Mouse (Mus musculus) midbrain, postnatal 0 days (tissue): ENCODE data around the gene Ddx39b. TPM values are rescaled to one million over a fixed set of nuclear protein-coding genes. Genes with fewer than 3 reads are reported as not detected.

Experiments used
- ATAC-seq: fragments of 200-750 bp; cut with Nextera tagmentation; 2 replicates; pipeline ENCODE4 v1.8.0; 2017; ENCODE audit warnings: moderate number of reproducible peaks, mild to moderate bottlenecking, moderate TSS enrichment, moderate library complexity; ENCODE audit not compliant: low FRiP score
- DNase-seq: peaks from one replicate; pipeline ENCODE4 v3.0.0-alpha.2; 2015; ENCODE audit warnings: low spot score
- H3K27ac ChIP-seq: fragments of 300-500 bp; sonication (generic); 2 replicates; pipeline ENCODE4 v1.5.1; 2014; ENCODE audit warnings: low read depth, mild to moderate bottlenecking, low read length, mixed read lengths
- H3K27me3 ChIP-seq: fragments of 300-500 bp; sonication (generic); 2 replicates; pipeline ENCODE4 v1.6.1; 2014; ENCODE audit warnings: low read length, control low read depth, mixed read lengths; ENCODE audit not compliant: insufficient read depth
- H3K36me3 ChIP-seq: fragments of 300-500 bp; sonication (generic); 2 replicates; pipeline ENCODE4 v1.6.1; 2014; ENCODE audit warnings: low read length, control low read depth, mixed read lengths; ENCODE audit not compliant: insufficient read depth
- H3K4me1 ChIP-seq: fragments of 300-500 bp; sonication (generic); 2 replicates; pipeline ENCODE4 v1.6.1; 2014; ENCODE audit warnings: mild to moderate bottlenecking, control low read depth, antibody characterized with exemption, low read length, mixed read lengths; ENCODE audit not compliant: insufficient read depth
- H3K4me2 ChIP-seq: fragments of 300-500 bp; sonication (generic); 2 replicates; pipeline ENCODE4 v1.6.1; 2014; ENCODE audit warnings: low read depth, mild to moderate bottlenecking, low read length, mixed read lengths; ENCODE audit not compliant: poor library complexity, severe bottlenecking
- H3K4me3 ChIP-seq: fragments of 300-500 bp; sonication (generic); 2 replicates; pipeline ENCODE4 v1.5.1; 2014; ENCODE audit warnings: low read depth, mild to moderate bottlenecking, low read length, moderate library complexity
- H3K9ac ChIP-seq: fragments of 300-500 bp; sonication (generic); replicated peaks from 2 replicates; pipeline ENCODE4 v1.6.1; 2014; ENCODE audit warnings: mild to moderate bottlenecking, low read length, moderate library complexity, mixed read lengths; ENCODE audit not compliant: poor library complexity, severe bottlenecking
- H3K9me3 ChIP-seq: fragments of 300-500 bp; sonication (generic); 2 replicates; pipeline ENCODE4 v1.6.1; 2016; ENCODE audit warnings: low read length, control low read depth
- CTCF ChIP-seq: IDR thresholded peaks from 2 replicates; pipeline ENCODE4 v1.5.1; 2016; ENCODE audit warnings: antibody characterized with exemption, mild to moderate bottlenecking
- WGBS: fragments of 180-500 bp; shearing (Covaris S2); extraction: QIAGEN DNeasy Blood & Tissue Kit; methylation state at CpG from one replicate; pipeline ENCODE4 v1.1.7; 2014; 5-methylcytosine and 5-hydroxymethylcytosine counted together
- polyA plus RNA-seq: library from polyadenylated mRNA; unstranded; fragments of >200 nt; fragmentation: Nextera tagmentation; extraction: Ambion mirVana; gene quantifications from 2 replicates; pipeline ENCODE4 v1.2.1, GENCODE M21; 2015
- total RNA-seq: library from RNA; depleted of rRNA; stranded (reverse); fragments of >200 nt; gene quantifications from 2 replicates; pipeline ENCODE4 v1.2.3, GENCODE M21; 2014

Gene Ddx39b
- total and polyA plus RNA-seq, 2 experiments from 2014 or later = 261 to 329 TPM

DNA sequence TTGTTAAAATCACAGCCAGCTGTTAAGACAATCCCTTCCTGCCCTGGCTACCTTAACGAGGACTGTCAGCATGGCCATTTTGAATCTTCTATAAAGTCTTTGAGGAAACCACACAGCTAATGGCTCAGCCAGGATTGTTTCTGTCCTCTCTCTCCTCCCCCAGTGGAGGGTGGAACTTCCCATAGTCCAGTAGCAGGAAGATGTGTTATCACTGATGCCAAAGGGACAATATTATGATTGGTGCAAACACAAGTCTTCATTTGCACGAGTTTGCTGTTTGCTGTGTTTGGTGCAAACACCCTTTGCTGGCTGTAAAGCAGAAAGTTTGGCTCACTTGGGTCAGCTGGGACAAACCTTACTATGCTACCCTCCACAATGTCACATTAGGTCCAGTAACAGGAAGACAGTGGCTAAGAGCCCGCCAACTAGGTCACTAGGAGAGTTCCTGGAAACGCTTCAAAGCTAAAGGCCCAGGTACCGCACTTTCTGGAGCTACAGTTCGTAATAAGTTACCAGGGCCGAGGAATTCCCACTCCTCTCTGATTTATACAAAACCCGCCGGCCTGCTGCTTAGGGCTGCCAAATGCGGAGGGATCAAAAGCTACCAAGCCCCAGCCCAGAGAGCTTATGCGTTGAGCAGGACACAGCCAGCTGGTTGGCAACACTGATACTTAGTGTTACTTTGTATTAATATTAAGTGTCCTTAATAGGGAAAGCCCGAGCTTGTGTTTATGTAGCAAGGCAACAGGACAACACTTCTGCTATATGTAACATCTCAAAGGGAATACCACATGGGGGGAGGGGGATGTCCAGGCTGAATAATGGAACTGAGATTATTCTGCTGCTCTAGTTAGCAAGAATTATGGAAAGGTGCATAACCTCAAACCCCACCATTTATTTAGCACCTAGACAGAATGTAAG lies 902 bp upstream of the Ddx39b start:
- no peak for TF ChIP-seq CTCF
- peaks cover 20% of the 10 kb centered on the region for H3K36me3 ChIP-seq
- H3K9me3 ChIP-seq = no peaks in the 10 kb centered on the region
- no peaks in the 10 kb centered on the region for H3K27me3 ChIP-seq
- 18% methylated on average over 12 of the region's 12 CpGs for WGBS
- DNase-seq = peak; percentile 42
- peak overlapping the region; percentile 99 for H3K27ac ChIP-seq
- 0 out of 2 replicates have a peak, but pooled peaks have one; percentile 1 for ATAC-seq
- peaks cover 11% of the 10 kb centered on the region; the same call in 1 of the 2 replicates for H3K4me1 ChIP-seq
- peak overlapping the region; percentile 82 for H3K4me3 ChIP-seq
- peak overlapping the region; percentile 97 for H3K9ac ChIP-seq
- H3K4me2 ChIP-seq = peak overlapping the region; percentile 52

DNA sequence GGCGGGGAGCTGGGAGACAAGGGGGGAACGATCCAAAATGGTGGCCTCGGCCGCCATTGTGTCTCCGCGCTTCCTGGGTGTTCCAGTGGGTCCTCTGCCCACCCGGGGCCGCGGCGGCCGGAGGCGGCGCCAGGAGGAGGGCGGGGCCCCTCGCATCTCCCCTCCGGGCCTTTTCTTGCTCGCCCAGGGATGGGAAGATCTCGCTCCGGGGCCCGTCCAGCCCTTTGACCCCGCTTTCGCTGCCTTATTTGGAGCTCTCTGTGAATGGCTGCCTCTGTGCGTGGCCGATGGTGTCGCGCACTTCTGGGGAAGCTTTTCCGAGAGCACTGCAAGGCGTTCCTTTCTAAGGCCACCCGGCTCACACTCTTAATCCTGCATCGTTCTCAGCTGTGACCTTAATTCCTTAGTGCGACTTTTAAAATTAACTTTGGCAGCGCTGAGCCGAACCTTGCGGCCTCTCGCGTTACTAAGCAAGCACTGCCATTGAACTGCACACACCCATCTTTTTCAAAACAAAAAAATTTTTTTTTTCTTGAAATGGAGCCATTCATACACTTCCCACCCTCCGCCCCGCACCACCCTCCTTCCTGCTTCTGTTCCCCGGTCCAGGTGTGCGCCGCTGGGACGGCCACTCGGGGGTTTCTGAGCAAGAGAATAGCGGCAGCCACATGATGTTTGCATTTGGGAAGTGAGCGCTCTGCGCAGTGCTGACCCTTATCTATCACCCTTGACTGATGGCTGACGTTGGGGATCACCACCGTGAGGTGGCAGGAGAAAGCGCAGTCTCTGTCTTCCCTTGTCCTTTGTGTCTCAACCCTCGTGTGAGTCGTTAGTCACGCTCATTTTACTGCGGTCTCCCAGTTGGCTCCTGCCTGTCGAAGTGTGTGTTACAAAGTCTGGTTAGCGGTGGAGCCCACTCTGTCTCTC lies 732 bp downstream of the Ddx39b start:
- peaks cover 11% of the 10 kb centered on the region; the same call in 1 of the 2 replicates for H3K4me1 ChIP-seq
- H3K4me2 ChIP-seq = peak overlapping the region; percentile 73
- H3K27me3 ChIP-seq = no peaks in the 10 kb centered on the region
- no peaks in the 10 kb centered on the region for H3K9me3 ChIP-seq
- peak; percentile 60 for ATAC-seq
- peak; percentile 88 for DNase-seq
- peak; percentile 57 for TF ChIP-seq CTCF
- H3K36me3 ChIP-seq = peaks cover 36% of the 10 kb centered on the region
- peak overlapping the region; percentile 82 for H3K4me3 ChIP-seq
- peak overlapping the region; percentile 97 for H3K9ac ChIP-seq
- WGBS = under 1% methylated on average over 55 of the region's 55 CpGs
- H3K27ac ChIP-seq = peak overlapping the region; percentile 99

GRCm38 (mm10) chr17:35243086-35243485 lies 1.5 kb downstream of the Ddx39b start:
- Histone ChIP-seq H3K27me3 (no peaks in the 10 kb centered on the region), H3K27ac (peak overlapping the region; percentile 99), H3K4me2 (peak overlapping the region; percentile 73), H3K9ac (peak overlapping the region; percentile 97), H3K9me3 (no peaks in the 10 kb centered on the region), H3K4me1 (peaks cover 11% of the 10 kb centered on the region; the same call in 1 of the 2 replicates), H3K36me3 (peaks cover 43% of the 10 kb centered on the region), H3K4me3 (peak overlapping the region; percentile 82)
- ATAC-seq = no peak
- TF ChIP-seq CTCF = peak; percentile 33; the same call in 1 of the 2 replicates
- 2% methylated on average over 16 of the region's 16 CpGs for WGBS
- DNase-seq = peak; percentile 81

DNA sequence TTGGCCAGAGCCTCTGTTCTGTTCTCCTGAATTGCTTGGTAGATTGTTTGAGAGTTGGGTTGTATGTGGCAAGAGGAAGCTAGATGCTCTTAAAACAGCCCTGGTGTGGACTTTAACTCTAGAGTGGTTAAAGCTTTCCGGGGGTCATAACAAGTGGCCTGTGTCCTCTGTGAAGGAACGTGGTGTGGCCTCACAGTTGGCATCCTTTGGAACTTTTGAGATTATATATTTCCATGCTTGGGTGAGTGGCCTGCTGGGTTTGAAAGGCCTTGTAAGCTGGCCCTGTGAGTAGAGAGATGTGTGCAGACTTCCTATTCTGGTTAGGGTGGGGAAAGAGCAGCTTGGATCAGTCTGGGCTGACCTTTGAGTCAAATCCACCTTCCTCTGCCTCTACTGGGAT lies 3.5 kb downstream of the Ddx39b start:
- H3K4me3 ChIP-seq = peak overlapping the region; percentile 82; the same call in 1 of the 2 replicates
- DNase-seq (no peak), ATAC-seq (no peak)
- no peak for TF ChIP-seq CTCF
- H3K4me1 ChIP-seq = peaks cover 11% of the 10 kb centered on the region; the same call in 1 of the 2 replicates
- H3K36me3 ChIP-seq = peaks cover 61% of the 10 kb centered on the region
- H3K9me3 ChIP-seq = no peaks in the 10 kb centered on the region
- no peaks in the 10 kb centered on the region for H3K27me3 ChIP-seq
- H3K4me2 ChIP-seq = no peak overlapping the region
- 69% methylated on average over 2 of the region's 2 CpGs for WGBS
- no peak overlapping the region for H3K9ac ChIP-seq
- H3K27ac ChIP-seq = no peak overlapping the region

DNA sequence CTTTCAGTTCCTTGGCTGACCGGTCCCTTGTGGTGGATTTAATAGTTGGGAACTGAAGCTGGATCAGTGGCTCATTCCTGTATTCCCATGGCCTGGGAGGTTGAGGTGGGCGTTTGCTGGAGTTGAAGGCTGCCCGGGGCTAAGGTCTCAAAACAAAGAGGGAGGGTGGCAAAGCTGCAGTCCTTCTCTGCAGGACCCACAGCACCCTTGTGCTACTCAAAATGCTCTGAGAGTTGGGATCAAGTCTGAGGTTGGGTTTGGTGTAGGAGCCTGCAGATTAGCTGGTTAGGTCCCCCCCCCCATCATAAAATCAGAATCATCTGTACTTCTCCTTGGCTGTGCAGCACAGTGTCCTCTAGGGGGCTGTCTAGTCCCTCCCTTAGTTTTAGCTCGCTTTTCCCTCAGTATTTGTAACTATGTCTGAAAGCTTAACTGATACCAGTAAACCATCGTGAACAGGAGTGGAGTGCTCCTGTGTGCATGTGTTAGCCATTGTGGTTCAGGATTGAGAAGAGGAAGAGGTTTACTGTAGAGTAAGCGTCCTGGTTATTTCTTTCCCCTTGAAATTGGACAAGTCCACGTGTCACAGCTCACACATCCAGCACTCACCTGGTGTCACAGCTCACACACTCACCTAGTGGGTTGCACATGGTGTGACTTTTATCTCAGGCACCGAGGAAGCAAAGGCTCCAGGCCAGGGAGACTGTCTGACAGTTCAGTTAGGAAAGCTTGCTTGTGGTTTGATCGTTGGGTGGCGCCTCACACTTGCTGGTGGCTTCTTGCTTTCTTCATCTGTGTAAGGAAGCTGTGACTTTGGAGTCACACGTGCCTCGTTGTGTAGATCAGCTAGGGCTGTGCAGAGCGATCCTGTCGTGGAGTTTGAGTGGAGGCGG lies 4.4 kb downstream of the Ddx39b start:
- Histone ChIP-seq H3K4me2 (no peak overlapping the region), H3K36me3 (peaks cover 70% of the 10 kb centered on the region), H3K4me3 (no peak overlapping the region; the same call in 1 of the 2 replicates), H3K4me1 (peaks cover 11% of the 10 kb centered on the region; the same call in 1 of the 2 replicates), H3K9ac (no peak overlapping the region), H3K27me3 (no peaks in the 10 kb centered on the region), H3K9me3 (no peaks in the 10 kb centered on the region), H3K27ac (no peak overlapping the region)
- ATAC-seq = no peak
- WGBS = 76% methylated on average over 15 of the region's 15 CpGs
- TF ChIP-seq CTCF = peak; percentile 71
- DNase-seq = peak; percentile 49
